In the genomic region with DNA sequence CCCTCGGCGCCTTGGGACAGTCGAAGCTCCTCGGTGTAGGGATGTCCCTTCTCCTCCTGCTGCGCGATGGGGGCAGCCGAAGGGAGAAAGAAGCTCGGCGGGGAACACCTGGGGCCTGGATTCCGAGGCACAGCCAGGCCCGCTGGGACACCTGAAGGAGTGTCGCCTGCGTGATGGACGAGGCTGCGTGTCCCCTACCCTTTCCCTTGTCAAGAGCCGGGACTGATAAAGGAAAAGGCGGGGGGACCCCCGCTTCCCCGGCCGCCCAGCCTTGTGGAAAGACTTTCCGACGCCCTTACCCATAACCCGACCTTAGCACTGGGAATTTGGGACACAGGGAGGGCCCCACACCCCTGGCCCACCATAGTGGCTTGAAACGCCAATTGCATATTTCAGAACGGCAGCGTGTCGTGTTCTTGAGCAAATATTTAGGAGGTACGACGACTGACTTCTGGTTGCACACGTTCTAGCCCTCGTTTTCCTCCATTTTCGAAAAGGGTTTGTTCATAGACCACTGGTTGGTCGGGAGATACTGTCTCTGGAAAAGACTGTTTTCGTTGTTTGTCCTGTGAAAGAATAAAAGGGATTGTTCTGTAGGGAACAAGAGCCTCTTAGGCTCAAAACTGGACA, we compare ENCODE assay signal across 8 mouse cellular contexts. TPM values are rescaled to one million over a fixed set of nuclear protein-coding genes. Genes with fewer than 3 reads are reported as not detected.
A peak's percentile ranks its signal among the peaks of the same experiment; 100 is the strongest.
DNase-seq lines count a peak whose midpoint lies in the region; ATAC-seq and TF ChIP-seq lines count a peak whose summit lies in the region.

No protein-coding gene starts in this region.

- no peak for DNase-seq in heart, adult 2 months
- no peak for DNase-seq in heart, adult 9 months (ENCODE audit: low spot score in 2 of 2)
- peak; percentile 6 for DNase-seq in CD4-positive helper T cell, adult 2 months (ENCODE audit: low read depth, low spot score)
- no peak for DNase-seq in hindbrain, embryonic 10.5 days (ENCODE audit: low spot score)
- DNase-seq in liver, embryonic 13.5 days, result no peak
- no peak for DNase-seq in adrenal gland, adult 18-20 months (ENCODE audit: low spot score in 2 of 2)

- TF ChIP-seq CTCF in heart, adult 2 months (IDR thresholded peaks at IDR 0.05), result no peak
- no peak for TF ChIP-seq CTCF in small intestine, adult 2 months (IDR thresholded peaks at IDR 0.05; ENCODE audit: extremely low read depth, insufficient read length, insufficient replicate concordance, low read depth, low read length)

- H3K9ac ChIP-seq in heart, adult 2 months (ENCODE audit: low read depth, low read length), result peak overlapping the region; percentile 82
- H3K9ac ChIP-seq in liver, embryonic 13.5 days, result peak overlapping the region; percentile 97

- no peak for TF ChIP-seq POLR2A in heart, adult 2 months (IDR thresholded peaks at IDR 0.05; ENCODE audit: insufficient read depth, low read depth, low read length)
- no peak for TF ChIP-seq POLR2A in small intestine, adult 2 months (IDR thresholded peaks at IDR 0.05; ENCODE audit: low read depth, low read length)

- H3K4me1 ChIP-seq in heart, adult 2 months (ENCODE audit: control insufficient read depth, insufficient read depth, low read length), result no peaks in the 10 kb centered on the region
- 0 out of 2 replicates have a peak, but pooled peaks cover 2% of the 10 kb centered on the region for H3K4me1 ChIP-seq in brown adipose tissue, adult 24 weeks (ENCODE audit: control insufficient read depth, insufficient read depth, insufficient read length, low read length)
- H3K4me1 ChIP-seq in hindbrain, embryonic 10.5 days (replicated peaks), result peaks cover 29% of the 10 kb centered on the region
- peaks cover 35% of the 10 kb centered on the region for H3K4me1 ChIP-seq in liver, embryonic 13.5 days (replicated peaks)
- peaks cover 4% of the 10 kb centered on the region; the same call in 1 of the 2 replicates for H3K4me1 ChIP-seq in small intestine, adult 2 months (ENCODE audit: control insufficient read depth, insufficient read depth, insufficient read length, low read length)

- H3K9me3 ChIP-seq in hindbrain, embryonic 10.5 days, result no peaks in the 10 kb centered on the region
- H3K9me3 ChIP-seq in liver, embryonic 13.5 days (replicated peaks), result no peaks in the 10 kb centered on the region

- intact Hi-C loops in heart, adult 2 months (cut with DNase I), result loop anchor here (5.0 kb wide), 2 partner anchors 75 to 130 kb away; partner anchors contain the start of gene Acat1

- no peaks in the 10 kb centered on the region for H3K36me3 ChIP-seq in heart, adult 2 months (ENCODE audit: control insufficient read depth, insufficient read depth, low read length)
- peaks cover 9% of the 10 kb centered on the region for H3K36me3 ChIP-seq in hindbrain, embryonic 10.5 days
- H3K36me3 ChIP-seq in liver, embryonic 13.5 days, result 0 out of 2 replicates have a peak, but pooled peaks cover 2% of the 10 kb centered on the region
- H3K36me3 ChIP-seq in small intestine, adult 2 months (ENCODE audit: control insufficient read depth, insufficient read depth, low read length), result no peaks in the 10 kb centered on the region

- H3K27me3 ChIP-seq in heart, adult 2 months (ENCODE audit: control insufficient read depth, insufficient read depth, low read length), result no peaks in the 10 kb centered on the region
- no peaks in the 10 kb centered on the region for H3K27me3 ChIP-seq in hindbrain, embryonic 10.5 days (ENCODE audit: insufficient read depth, poor library complexity, severe bottlenecking)
- H3K27me3 ChIP-seq in liver, embryonic 13.5 days, result no peaks in the 10 kb centered on the region
- no peaks in the 10 kb centered on the region for H3K27me3 ChIP-seq in small intestine, adult 2 months (ENCODE audit: control insufficient read depth, insufficient read depth, low read length)

- WGBS in heart, adult 2 months, result under 1% methylated on average over 34 of the region's 34 CpGs
- WGBS in hindbrain, embryonic 10.5 days, result under 1% methylated on average over 33 of the region's 34 CpGs
- under 1% methylated on average over 32 of the region's 34 CpGs for WGBS in liver, embryonic 13.5 days (ENCODE audit: insufficient replicate concordance)
- WGBS in small intestine, adult 2 months, result under 1% methylated on average over 34 of the region's 34 CpGs

- ATAC-seq in liver, embryonic 13.5 days (ENCODE audit: low read depth), result no peak; the same call in 1 of the 2 replicates

- peaks cover 1% of the 10 kb centered on the region; the same call in 1 of the 2 replicates for H3K79me2 ChIP-seq in heart, adult 2 months (replicated peaks; ENCODE audit: control insufficient read depth, insufficient read depth, low read length)

- peak overlapping the region; percentile 90 for H3K4me3 ChIP-seq in heart, adult 2 months
- H3K4me3 ChIP-seq in brown adipose tissue, adult 24 weeks (ENCODE audit: insufficient read depth, low read depth, low read length), result peak overlapping the region; percentile 76
- peak overlapping the region; percentile 95 for H3K4me3 ChIP-seq in hindbrain, embryonic 10.5 days
- H3K4me3 ChIP-seq in liver, embryonic 13.5 days (replicated peaks), result peak overlapping the region; percentile 95
- peak overlapping the region; percentile 83 for H3K4me3 ChIP-seq in small intestine, adult 2 months (ENCODE audit: low read depth, low read length)

- peak overlapping the region; percentile 83 for H3K27ac ChIP-seq in heart, adult 2 months
- no peak overlapping the region for H3K27ac ChIP-seq in brown adipose tissue, adult 24 weeks (replicated peaks; ENCODE audit: low read depth, low read length)
- H3K27ac ChIP-seq in hindbrain, embryonic 10.5 days, result peak overlapping the region; percentile 94
- H3K27ac ChIP-seq in liver, embryonic 13.5 days, result peak overlapping the region; percentile 88
- H3K27ac ChIP-seq in small intestine, adult 2 months (ENCODE audit: insufficient read depth, low read depth, low read length), result peak overlapping the region; percentile 56; the same call in 1 of the 2 replicates

- TF ChIP-seq EP300 in heart, adult 2 months (IDR thresholded peaks at IDR 0.05; ENCODE audit: insufficient read depth, low read depth, low read length), result no peak

- H3K4me2 ChIP-seq in liver, embryonic 13.5 days, result peak overlapping the region; percentile 74

RNA-seq across cellular contexts. Expression of gene Npat, which starts 0.6 kb away (rescaled TPM):
- 1 to 10 TPM; 5.4 to 6.9 TPM for total RNA-seq in heart, adult 2 months (2021)
- 1.5 and 2.6 TPM in 2 replicates for polyA plus RNA-seq in heart, adult 2 months (2012; rRNA removed)
- polyA plus RNA-seq in brown adipose tissue, adult 24 weeks (2012; ENCODE audit: insufficient read depth, insufficient read length, missing spikeins), result 2.4 and 2.5 TPM in 2 replicates
- polyA plus RNA-seq in hindbrain, embryonic 10.5 days (2016; fragmentation: Nextera tagmentation; extraction: Ambion mirVana), result 13.6 and 19.1 TPM in 2 replicates
- 8.0 and 11.1 TPM in 2 replicates for polyA plus RNA-seq in liver, embryonic 13.5 days (2015; fragmentation: Nextera tagmentation; extraction: Ambion mirVana)
- 0.36 and 0.91 TPM in 2 replicates for polyA plus RNA-seq in small intestine, adult 2 months (2012; rRNA removed)
- total RNA-seq in adrenal gland, adult 18-20 months (2021), result 1 to 10 TPM; 8.2 to 8.9 TPM

RNA-seq across cellular contexts. Expression of gene Atm, which starts 0.9 kb away (rescaled TPM):
- total RNA-seq in heart, adult 2 months (2021), result 10 to 100 TPM in 1 of 2 experiments, 1 to 10 TPM in 1; 8.3 to 10.2 TPM
- polyA plus RNA-seq in heart, adult 2 months (2012; rRNA removed), result 1.2 and 2.7 TPM in 2 replicates
- 3.9 and 6.0 TPM in 2 replicates for polyA plus RNA-seq in brown adipose tissue, adult 24 weeks (2012; ENCODE audit: insufficient read depth, insufficient read length, missing spikeins)
- 12.6 and 17.7 TPM in 2 replicates for polyA plus RNA-seq in hindbrain, embryonic 10.5 days (2016; fragmentation: Nextera tagmentation; extraction: Ambion mirVana)
- 5.0 and 7.0 TPM in 2 replicates for polyA plus RNA-seq in liver, embryonic 13.5 days (2015; fragmentation: Nextera tagmentation; extraction: Ambion mirVana)
- polyA plus RNA-seq in small intestine, adult 2 months (2012; rRNA removed), result 0.19 and 0.65 TPM in 2 replicates
- 10 to 100 TPM in 1 of 2 experiments, 1 to 10 TPM in 1; 8.7 to 13.3 TPM for total RNA-seq in adrenal gland, adult 18-20 months (2021)
